Mouse (Mus musculus): ENCODE data around the gene Wdr74.
"Not testable (repeated sequence)": the region's sequence is repeated elsewhere in the genome, so short reads cannot be mapped to it uniquely, and the experiment has no call there.

Gene Wdr74

GRCm38 (mm10) chr19:8715868-8716766 is 19.5 kb upstream of the Wdr74 start:
- no peak for DNase-seq (ENCODE audit: low spot score)

GRCm38 (mm10) chr19:8716767-8717475 is 18.7 kb upstream of the Wdr74 start:
- no peak for DNase-seq (ENCODE audit: low spot score)

- peak; percentile 82 for DNase-seq (ENCODE audit: low spot score)
These were observed 17.3 kb upstream of the Wdr74 start for GRCm38 (mm10) chr19:8718357-8718756.

DNA sequence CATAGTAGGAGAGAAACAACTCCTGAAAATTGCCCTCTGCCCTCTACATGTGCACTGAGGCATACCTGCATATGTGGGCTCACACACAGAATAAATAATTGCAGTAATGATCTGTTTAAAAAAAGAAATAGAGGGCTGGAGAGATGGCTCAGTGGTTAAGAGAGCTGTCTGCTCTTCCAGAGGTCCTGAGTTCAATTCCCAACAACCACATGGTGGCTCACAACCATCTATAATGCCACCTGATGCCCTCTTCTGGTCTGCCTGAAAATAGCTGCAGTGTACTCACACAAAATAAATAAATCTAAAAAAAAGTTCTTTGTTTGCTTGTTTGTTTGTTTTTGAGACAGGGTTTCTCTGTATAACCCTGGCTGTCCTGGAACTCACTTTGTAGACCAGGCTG is 16.6 kb upstream of the Wdr74 start:
- not testable (repeated sequence) for DNase-seq (ENCODE audit: low spot score)

GRCm38 (mm10) chr19:8721378-8721777 is 14.2 kb upstream of the Wdr74 start:
- no peak for DNase-seq (ENCODE audit: low spot score)

DNA sequence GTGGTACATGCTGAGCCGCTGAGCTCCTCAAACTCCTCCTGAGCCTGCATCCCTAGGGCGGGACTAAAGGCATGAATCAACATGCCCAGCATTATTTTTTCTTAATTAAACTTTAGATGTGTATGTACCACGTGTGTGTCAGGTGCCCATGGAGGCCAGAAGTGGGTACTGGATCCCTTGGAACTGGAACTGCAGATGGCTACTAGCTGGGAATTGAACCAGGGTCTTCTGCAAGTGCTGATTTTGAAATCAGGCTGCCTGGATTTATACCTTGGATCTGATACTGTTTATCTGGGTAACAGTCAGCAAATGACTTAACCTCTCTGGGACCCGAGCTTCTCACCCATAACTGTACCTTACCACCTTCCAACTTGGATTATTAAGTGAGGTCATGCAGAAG is 13.6 kb upstream of the Wdr74 start:
- DNase-seq (ENCODE audit: low spot score), result no peak

DNA sequence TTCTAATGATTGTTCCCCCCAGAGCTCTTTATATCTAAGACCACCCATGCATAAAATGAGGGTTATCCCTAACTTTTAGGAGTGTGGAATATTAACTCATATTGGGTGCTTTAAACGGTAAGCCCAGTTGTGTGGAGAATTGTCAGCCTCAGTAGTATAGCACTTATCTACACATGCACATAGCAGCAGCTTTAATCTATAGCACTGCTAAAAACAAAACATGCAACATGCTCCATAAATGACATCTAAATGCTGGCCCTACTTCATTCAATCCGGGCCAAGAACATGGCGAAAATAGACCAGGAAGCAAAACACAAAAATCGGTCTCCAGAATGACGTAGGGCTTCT is 13.1 kb upstream of the Wdr74 start:
- DNase-seq (ENCODE audit: low spot score), result no peak

DNA sequence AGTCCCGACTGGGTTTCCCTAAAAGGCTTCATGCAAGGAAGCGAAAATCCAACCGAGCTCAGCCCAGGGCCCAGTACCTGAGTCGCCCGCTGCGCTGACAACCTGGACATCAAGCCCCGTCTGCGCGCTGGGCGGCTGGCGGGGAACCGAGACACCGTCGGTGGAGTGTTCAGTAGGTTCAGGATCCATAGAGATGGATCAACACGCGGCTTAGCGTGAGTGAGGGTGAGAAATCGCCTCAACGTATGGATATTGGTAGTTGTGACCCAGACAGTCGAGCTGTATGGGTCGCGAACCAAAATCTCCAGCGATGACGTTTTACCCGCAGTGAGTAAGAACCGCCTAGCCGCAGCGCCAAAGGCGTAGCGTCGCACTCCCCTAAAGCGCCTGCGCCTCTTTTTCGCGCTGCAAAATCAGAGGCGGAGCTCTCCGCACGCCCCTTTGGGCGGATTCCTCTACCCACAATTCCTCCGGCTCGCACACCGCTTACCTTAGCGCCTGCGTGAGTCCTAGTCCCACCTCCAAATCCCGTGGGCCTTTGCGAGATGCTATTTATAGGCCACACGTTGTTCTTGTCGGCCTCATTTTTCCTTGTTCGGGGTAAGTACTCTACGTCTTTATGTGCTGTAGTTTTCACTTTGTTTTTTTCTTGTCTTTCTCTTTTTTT is 12.6 kb upstream of the Wdr74 start, which contains the start of gene Slc3a2:
TSS of gene Slc3a2 (minus strand) at position 463 of the 667 bp plus-strand sequence.
- peak; percentile 98 for DNase-seq (ENCODE audit: low spot score)

DNA sequence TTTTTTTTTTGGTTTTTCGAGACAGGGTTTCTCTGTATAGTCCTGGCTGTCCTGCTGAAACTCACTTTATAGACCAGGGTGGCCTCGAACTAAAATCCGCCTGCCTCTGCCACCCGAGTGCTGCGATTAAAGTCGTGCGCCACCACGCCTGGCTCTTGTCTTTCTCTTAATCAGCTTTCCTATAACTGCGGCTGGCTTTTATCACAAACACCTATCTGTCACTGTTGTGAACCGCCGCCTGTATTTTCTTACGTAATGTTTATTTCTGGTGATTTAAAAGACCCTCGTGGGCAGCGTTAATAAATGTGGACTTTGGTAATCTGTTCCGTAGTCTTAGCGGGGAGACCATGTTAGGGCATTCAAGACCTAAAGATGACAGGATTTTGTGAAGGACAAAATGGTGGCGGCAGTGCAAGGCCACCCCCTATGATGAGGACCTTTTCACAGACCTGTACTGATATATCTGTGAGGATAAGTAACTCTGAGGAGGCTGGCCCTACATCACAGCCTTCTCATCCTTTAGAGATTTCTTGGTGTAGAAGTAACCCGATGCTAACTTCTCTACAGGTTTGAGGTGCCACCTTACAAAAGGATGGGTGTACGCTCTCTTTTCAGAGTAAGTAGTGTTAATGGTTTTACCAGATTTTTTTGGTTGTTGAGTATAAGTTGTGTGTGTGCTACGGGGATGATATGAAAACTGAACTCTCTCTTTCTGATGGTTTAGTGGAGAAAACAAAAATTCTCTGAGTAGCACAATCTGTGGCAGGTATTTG is 11.9 kb upstream of the Wdr74 start:
- DNase-seq (ENCODE audit: low spot score), result no peak

GRCm38 (mm10) chr19:8724392-8724791 is 11.2 kb upstream of the Wdr74 start:
- DNase-seq (ENCODE audit: low spot score), result no peak

GRCm38 (mm10) chr19:8725081-8725613 is 10.5 kb upstream of the Wdr74 start:
- no peak for DNase-seq (ENCODE audit: low spot score)

- no peak for DNase-seq (ENCODE audit: low spot score)
These were observed 8.8 kb upstream of the Wdr74 start for GRCm38 (mm10) chr19:8726609-8727390.

- DNase-seq (ENCODE audit: low spot score), result no peak
These were observed 8.0 kb upstream of the Wdr74 start for GRCm38 (mm10) chr19:8727495-8728114.

DNA sequence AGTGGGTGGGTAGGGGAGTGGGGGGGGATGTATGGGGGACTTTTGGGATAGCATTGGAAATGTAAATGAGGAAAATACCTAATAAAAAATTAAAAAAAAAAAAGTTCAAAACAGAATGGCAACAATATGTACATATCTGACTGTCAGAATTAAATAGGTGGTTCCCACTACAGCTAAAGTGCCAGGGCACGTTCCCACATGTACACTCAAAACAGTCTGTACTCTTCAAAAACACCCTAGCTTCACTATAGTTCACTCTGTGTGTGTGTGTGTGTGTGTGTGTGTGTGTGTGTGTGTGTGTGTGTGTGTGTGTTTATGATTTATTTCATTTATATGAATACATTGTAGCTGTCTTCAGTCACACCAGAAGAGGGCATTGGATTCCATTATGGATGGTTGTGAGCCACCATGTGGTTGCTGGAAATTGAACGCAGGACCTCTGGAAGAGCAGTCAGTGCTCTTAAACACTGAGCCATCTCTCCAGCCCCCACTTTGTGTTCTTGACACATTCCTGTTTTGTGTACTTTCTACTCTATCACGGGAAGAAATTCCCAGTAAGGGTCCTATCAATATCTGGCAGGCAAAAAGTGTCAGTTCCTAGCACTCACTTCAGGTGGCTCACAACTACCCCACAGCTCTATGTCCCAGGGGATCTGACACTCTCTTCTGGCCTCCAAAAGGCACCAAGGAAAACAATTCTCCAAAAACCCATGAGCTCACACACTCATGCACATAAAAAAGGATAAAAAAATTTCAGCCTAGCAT is 7.1 kb upstream of the Wdr74 start:
- not testable (repeated sequence) for DNase-seq (ENCODE audit: low spot score)

DNA sequence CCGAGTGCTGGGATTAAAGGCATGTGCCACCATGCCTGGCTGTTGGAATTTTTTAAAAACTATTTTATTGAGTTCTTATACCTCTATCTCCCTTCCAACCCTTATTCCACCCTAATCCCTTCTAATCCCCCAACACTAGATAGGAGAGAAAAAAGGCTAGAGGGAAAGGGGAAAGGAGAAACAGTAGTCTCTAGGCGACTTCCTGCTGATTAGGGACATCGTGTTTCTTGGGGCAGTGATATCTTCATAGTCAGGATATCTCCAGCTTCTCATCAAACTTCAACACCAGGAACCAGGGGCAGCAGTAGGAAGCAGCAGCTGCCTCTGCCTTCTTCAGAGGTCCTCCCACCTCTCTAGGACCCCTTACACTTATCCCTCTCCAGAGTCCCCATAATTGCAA is 1.3 kb upstream of the Wdr74 start:
- DNase-seq (ENCODE audit: low spot score), result no peak

- no peak for DNase-seq (ENCODE audit: low spot score)
These were observed 487 bp downstream of the Wdr74 start for GRCm38 (mm10) chr19:8736160-8736467.

DNA sequence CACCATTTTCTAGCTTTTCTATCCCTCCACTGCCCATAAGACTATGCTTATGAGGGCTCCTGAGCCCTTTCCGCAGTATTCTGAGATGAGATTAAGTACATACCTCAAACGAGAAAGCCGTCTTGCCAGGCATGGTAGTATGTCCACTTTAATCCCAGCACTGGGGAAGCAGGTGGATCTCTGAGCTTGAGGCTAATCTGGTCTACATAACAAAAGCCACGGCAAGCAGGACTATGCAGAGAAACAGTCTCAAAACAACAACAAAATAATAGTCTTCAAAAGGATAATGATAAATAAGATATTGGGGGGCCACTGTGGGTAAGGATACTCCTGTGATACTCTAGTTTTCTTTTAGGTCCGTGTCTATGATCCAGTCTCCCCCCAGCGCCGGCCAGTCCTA is 3.3 kb downstream of the Wdr74 start:
- no peak for DNase-seq (ENCODE audit: low spot score)

GRCm38 (mm10) chr19:8739646-8740045 is 4.0 kb downstream of the Wdr74 start:
- no peak for DNase-seq (ENCODE audit: low spot score)

DNA sequence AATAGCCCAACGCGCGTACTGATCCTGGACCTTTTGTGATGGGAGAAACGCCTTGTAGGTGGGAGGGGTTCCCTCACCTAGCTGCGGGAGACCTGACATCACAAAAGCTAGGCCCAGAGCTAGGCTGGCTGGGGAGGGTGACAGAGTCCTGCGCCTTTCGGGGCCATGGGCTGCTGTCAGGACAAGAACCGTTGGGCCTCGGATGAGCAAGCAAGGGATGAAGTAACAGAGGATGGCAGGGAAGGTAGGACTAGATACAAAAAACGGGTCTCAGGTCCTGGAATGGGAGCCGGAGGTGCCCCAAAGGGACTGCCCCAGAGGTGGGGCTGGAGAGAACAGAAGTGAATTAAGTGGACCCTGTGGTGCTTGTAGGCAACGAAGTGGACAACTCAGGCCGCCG is 5.0 kb downstream of the Wdr74 start, which contains the start of gene 1700092M07Rik:
TSS of gene 1700092M07Rik (plus strand) at position 116 of the 400 bp plus-strand sequence.
- no peak for DNase-seq (ENCODE audit: low spot score)

Measured in retina, embryonic 14.5 days (tissue).